Mouse (Mus musculus) heart, embryonic 10.5 days (tissue): ENCODE data around the gene Rab34. TPM values are rescaled to one million over a fixed set of nuclear protein-coding genes. Genes with fewer than 3 reads are reported as not detected.

Experiments
- DNase-seq: peaks from one replicate; pipeline ENCODE4 v3.0.0-alpha.2; 2017; ENCODE audit warnings: low spot score
- H3K27ac ChIP-seq: fragments of 300-500 bp; sonication (generic); 2 replicates; pipeline ENCODE4 v1.5.1; 2016; ENCODE audit warnings: mild to moderate bottlenecking
- H3K27me3 ChIP-seq: fragments of 300-500 bp; sonication (generic); 2 replicates; pipeline ENCODE4 v1.6.1; 2016; ENCODE audit warnings: mild to moderate bottlenecking; ENCODE audit not compliant: poor library complexity, insufficient read depth, severe bottlenecking
- H3K36me3 ChIP-seq: fragments of 300-500 bp; sonication (generic); 2 replicates; pipeline ENCODE4 v1.6.1; 2016; ENCODE audit warnings: mild to moderate bottlenecking, moderate library complexity
- H3K4me1 ChIP-seq: fragments of 300-500 bp; sonication (generic); 2 replicates; pipeline ENCODE4 v1.6.1; 2016; ENCODE audit warnings: mild to moderate bottlenecking
- H3K4me3 ChIP-seq: fragments of 300-500 bp; sonication (generic); 2 replicates; pipeline ENCODE4 v1.5.1; 2016; ENCODE audit warnings: mild to moderate bottlenecking, moderate library complexity
- H3K9me3 ChIP-seq: fragments of 300-500 bp; sonication (generic); 2 replicates; pipeline ENCODE4 v1.6.1; 2016; ENCODE audit warnings: mild to moderate bottlenecking, moderate library complexity
- WGBS: fragments of 180-500 bp; shearing (Covaris S2); methylation state at CpG from one replicate; pipeline ENCODE4 v1.1.7; 2016; 5-methylcytosine and 5-hydroxymethylcytosine counted together
- polyA plus RNA-seq: library from polyadenylated mRNA; unstranded; fragments of >200 nt; fragmentation: Nextera tagmentation; extraction: Ambion mirVana; gene quantifications from 2 replicates; pipeline ENCODE4 v1.2.1, GENCODE M21; 2016

The Rab34 gene
- polyA plus RNA-seq, 1 experiment from 2014 or later = 88.1 TPM

GRCm38 (mm10) chr11:78193113-78193512 is 4.9 kb downstream of the Rab34 start, which contains the start of gene Proca1:
Gene Proca1 (plus strand): TSS chr11:78193392.
- Histone ChIP-seq H3K4me3 (peak within 1 kb of the TSS; percentile 59), H3K27ac (peak within 1 kb of the TSS; percentile 85), H3K27me3 (no peaks in the 10 kb centered on the region), H3K4me1 (peaks cover 39% of the 10 kb centered on the region), H3K9me3 (no peaks in the 10 kb centered on the region), H3K36me3 (peaks cover 29% of the 10 kb centered on the region)
- no peak for DNase-seq
- WGBS = 74% methylated on average over 1 of the region's 1 CpGs

- H3K9me3 ChIP-seq = no peaks in the 10 kb centered on the region
- peaks cover 29% of the 10 kb centered on the region for H3K36me3 ChIP-seq
- DNase-seq = peak; percentile 93
- no peaks in the 10 kb centered on the region for H3K27me3 ChIP-seq
- WGBS = 3% methylated on average over 30 of the region's 30 CpGs
- peaks cover 26% of the 10 kb centered on the region for H3K4me1 ChIP-seq
- H3K4me3 ChIP-seq = peak overlapping the region; percentile 59
- H3K27ac ChIP-seq = peak overlapping the region; percentile 85
These were observed 6.3 kb downstream of the Rab34 start for GRCm38 (mm10) chr11:78194411-78195100.

- peak overlapping the region; percentile 85 for H3K27ac ChIP-seq
- peaks cover 28% of the 10 kb centered on the region for H3K36me3 ChIP-seq
- H3K4me1 ChIP-seq = peaks cover 20% of the 10 kb centered on the region
- no peaks in the 10 kb centered on the region for H3K9me3 ChIP-seq
- peak overlapping the region; percentile 59 for H3K4me3 ChIP-seq
- no peak for DNase-seq
- 49% methylated on average over 22 of the region's 23 CpGs for WGBS
- H3K27me3 ChIP-seq = no peaks in the 10 kb centered on the region
These were observed 7.1 kb downstream of the Rab34 start for GRCm38 (mm10) chr11:78195101-78195863.

- Histone ChIP-seq H3K27ac (no peak overlapping the region), H3K36me3 (peaks cover 47% of the 10 kb centered on the region), H3K4me1 (no peaks in the 10 kb centered on the region; the same call in 1 of the 2 replicates), H3K9me3 (no peaks in the 10 kb centered on the region), H3K4me3 (no peak overlapping the region), H3K27me3 (no peaks in the 10 kb centered on the region)
- WGBS = 96% methylated on average over 3 of the region's 3 CpGs
- DNase-seq = no peak
These were observed 14.1 kb downstream of the Rab34 start for GRCm38 (mm10) chr11:78202372-78202771.

- 85% methylated on average over 6 of the region's 6 CpGs for WGBS
- no peak overlapping the region for H3K27ac ChIP-seq
- H3K9me3 ChIP-seq = no peaks in the 10 kb centered on the region
- no peaks in the 10 kb centered on the region; the same call in 1 of the 2 replicates for H3K4me1 ChIP-seq
- H3K4me3 ChIP-seq = no peak overlapping the region
- no peaks in the 10 kb centered on the region for H3K27me3 ChIP-seq
- no peak for DNase-seq
- peaks cover 66% of the 10 kb centered on the region for H3K36me3 ChIP-seq
These were observed 16.1 kb downstream of the Rab34 start for GRCm38 (mm10) chr11:78204287-78204686.

GRCm38 (mm10) chr11:78205361-78206206 is 17.4 kb downstream of the Rab34 start:
- Histone ChIP-seq H3K9me3 (no peaks in the 10 kb centered on the region), H3K36me3 (peaks cover 79% of the 10 kb centered on the region), H3K4me1 (no peaks in the 10 kb centered on the region; the same call in 1 of the 2 replicates), H3K27ac (no peak overlapping the region), H3K4me3 (no peak overlapping the region), H3K27me3 (no peaks in the 10 kb centered on the region)
- WGBS = 85% methylated on average over 13 of the region's 13 CpGs
- no peak for DNase-seq

- Histone ChIP-seq H3K4me1 (no peaks in the 10 kb centered on the region; the same call in 1 of the 2 replicates), H3K4me3 (no peak overlapping the region), H3K36me3 (peaks cover 95% of the 10 kb centered on the region), H3K27me3 (no peaks in the 10 kb centered on the region), H3K9me3 (no peaks in the 10 kb centered on the region), H3K27ac (no peak overlapping the region)
- no peak for DNase-seq
- 93% methylated on average over 7 of the region's 7 CpGs for whole genome bisulfite sequencing
These were observed 19.0 kb downstream of the Rab34 start for GRCm38 (mm10) chr11:78207190-78207589.

GRCm38 (mm10) chr11:78209886-78210285 is 21.7 kb downstream of the Rab34 start:
- no peaks in the 10 kb centered on the region; the same call in 1 of the 2 replicates for H3K4me1 ChIP-seq
- H3K36me3 ChIP-seq = peaks cover 100% of the 10 kb centered on the region
- no peak for DNase-seq
- H3K27ac ChIP-seq = no peak overlapping the region
- 85% methylated on average over 6 of the region's 6 CpGs for WGBS
- H3K4me3 ChIP-seq = no peak overlapping the region
- H3K27me3 ChIP-seq = no peaks in the 10 kb centered on the region
- H3K9me3 ChIP-seq = no peaks in the 10 kb centered on the region

GRCm38 (mm10) chr11:78210615-78211014 is 22.4 kb downstream of the Rab34 start:
- Histone ChIP-seq H3K27ac (no peak overlapping the region), H3K27me3 (no peaks in the 10 kb centered on the region), H3K36me3 (peaks cover 100% of the 10 kb centered on the region), H3K4me3 (no peak overlapping the region), H3K9me3 (no peaks in the 10 kb centered on the region), H3K4me1 (no peaks in the 10 kb centered on the region; the same call in 1 of the 2 replicates)
- DNase-seq = no peak
- WGBS = 76% methylated on average over 7 of the region's 7 CpGs

- no peaks in the 10 kb centered on the region for H3K27me3 ChIP-seq
- H3K36me3 ChIP-seq = peaks cover 100% of the 10 kb centered on the region
- WGBS = 89% methylated on average over 5 of the region's 5 CpGs
- DNase-seq = no peak
- no peak overlapping the region for H3K27ac ChIP-seq
- no peak overlapping the region for H3K4me3 ChIP-seq
- no peaks in the 10 kb centered on the region for H3K4me1 ChIP-seq
- H3K9me3 ChIP-seq = no peaks in the 10 kb centered on the region
These were observed 23.3 kb downstream of the Rab34 start for GRCm38 (mm10) chr11:78211513-78211912.

GRCm38 (mm10) chr11:78213086-78213817 is 25.0 kb downstream of the Rab34 start:
- WGBS = 97% methylated on average over 14 of the region's 14 CpGs
- DNase-seq = no peak
- no peaks in the 10 kb centered on the region for H3K4me1 ChIP-seq

GRCm38 (mm10) chr11:78215709-78216317 is 27.6 kb downstream of the Rab34 start:
- 86% methylated on average over 11 of the region's 11 CpGs for WGBS

More at GRCm38 (mm10) chr11:78213086-78213817, 25.0 kb downstream of the Rab34 start:
- no peak overlapping the region for H3K4me3 ChIP-seq
- no peaks in the 10 kb centered on the region for H3K9me3 ChIP-seq
- no peak overlapping the region for H3K27ac ChIP-seq
- H3K27me3 ChIP-seq = no peaks in the 10 kb centered on the region
- peaks cover 99% of the 10 kb centered on the region for H3K36me3 ChIP-seq

More at GRCm38 (mm10) chr11:78215709-78216317, 27.6 kb downstream of the Rab34 start:
- Histone ChIP-seq H3K9me3 (no peaks in the 10 kb centered on the region), H3K27me3 (no peaks in the 10 kb centered on the region), H3K4me3 (no peak overlapping the region), H3K27ac (no peak overlapping the region), H3K36me3 (peaks cover 99% of the 10 kb centered on the region), H3K4me1 (no peaks in the 10 kb centered on the region)
- no peak for DNase-seq
